8 mouse cellular contexts compared by ENCODE assay signal in genomic region chr5:140830314-140831063, GRCm38 (mm10). TPM values are rescaled to one million over a fixed set of nuclear protein-coding genes. Genes with fewer than 3 reads are reported as not detected.
DNase-seq lines count a peak whose midpoint lies in the region; ATAC-seq lines count a peak whose summit lies in the region.

Gna12 (minus strand) TSS chr5:140830431.

- peaks cover 5% of the 10 kb centered on the region; the same call in 1 of the 2 replicates for H3K4me1 ChIP-seq in hindbrain, embryonic 11.5 days (replicated peaks; ENCODE audit: control insufficient read depth, insufficient read depth, low read length)

- H3K27ac ChIP-seq in hindbrain, embryonic 11.5 days (ENCODE audit: low read depth, low read length) = peak within 1 kb of the TSS; percentile 68; the same call in 1 of the 2 replicates

- 2% methylated on average over 34 of the region's 49 CpGs for WGBS in hindbrain, embryonic 11.5 days

- H3K36me3 ChIP-seq in hindbrain, embryonic 11.5 days (ENCODE audit: control insufficient read depth, insufficient read depth, low read length) = no peaks in the 10 kb centered on the region

- peak within 1 kb of the TSS; percentile 83 for H3K9ac ChIP-seq in hindbrain, embryonic 11.5 days (ENCODE audit: low read depth, low read length)

- peak; percentile 100 for DNase-seq in Muller cell, postnatal 12 days (ENCODE audit: inconsistent ontology term)
- peak; percentile 99 for DNase-seq in cerebellum, adult 9-11 months
- DNase-seq in frontal cortex, adult 2 months (ENCODE audit: extremely low spot score in 1 of 2, low spot score in 1 of 2) = peak; percentile 98 to 99
- DNase-seq in hindbrain, embryonic 11.5 days (ENCODE audit: low spot score) = peak; percentile 98
- peak; percentile 96 to 97 for DNase-seq in layer of hippocampus, postnatal 10 days (ENCODE audit: low spot score in 2 of 2)
- peak; percentile 100 for DNase-seq in lung, postnatal 10 days
- peak; percentile 95 for DNase-seq in ovary, postnatal 36 days (ENCODE audit: low spot score)
- peak; percentile 98 for DNase-seq in thymus, postnatal 25 days

- H3K27me3 ChIP-seq in hindbrain, embryonic 11.5 days (ENCODE audit: control insufficient read depth, insufficient read depth, low read length) = no peaks in the 10 kb centered on the region

- peak; percentile 98 for ATAC-seq in hindbrain, embryonic 11.5 days (ENCODE audit: low FRiP score)

- H3K4me3 ChIP-seq in hindbrain, embryonic 11.5 days (ENCODE audit: low read depth, low read length) = peak within 1 kb of the TSS; percentile 80

- no peaks in the 10 kb centered on the region for H3K9me3 ChIP-seq in hindbrain, embryonic 11.5 days (ENCODE audit: control insufficient read depth, low read length)

- H3K4me2 ChIP-seq in hindbrain, embryonic 11.5 days (replicated peaks; ENCODE audit: low read depth, low read length) = peak within 1 kb of the TSS; percentile 80

RNA-seq across cellular contexts. Expression of gene Gna12, which starts in this region (rescaled TPM):
- polyA plus RNA-seq in frontal cortex, adult 2 months (2012; rRNA removed) = 78.0 TPM in 2 replicates
- polyA plus RNA-seq in hindbrain, embryonic 11.5 days (2014; fragmentation: Nextera tagmentation; extraction: Ambion mirVana) = 17.2 and 32.3 TPM in 2 replicates
- 10 to 100 TPM; 84.6 to 85.9 TPM for total RNA-seq in layer of hippocampus, postnatal 10 days (2021)

Comparison
In these comparisons a context has a peak if more than half of its experiments do, and no peak if none do; other contexts are left out.
1. Peak in every context shown above with its lines: DNase-seq, ATAC-seq, H3K4me3 ChIP-seq and H3K27ac ChIP-seq.